Mouse (Mus musculus) bone marrow, adult 2 months (tissue): ENCODE measurements at regions not wholly inside any gene's neighbourhood (a gene's known extent, or its start where the extent isn't known, plus 50 kb on each side); places are given as distances from the start of the nearest gene placed in this dataset.

Experiments
- CTCF ChIP-seq: fragments of 200-500 bp; IDR thresholded peaks from 2 replicates; pipeline ENCODE4 v1.5.1; 2011; ENCODE audit warnings: low read length, control low read depth; ENCODE audit not compliant: control insufficient read depth, insufficient read depth
- POLR2A ChIP-seq: fragments of 200-500 bp; IDR thresholded peaks from 2 replicates; pipeline ENCODE4 v1.6.1; 2011; ENCODE audit warnings: low read depth, mild to moderate bottlenecking, control low read depth, low read length, borderline replicate concordance; ENCODE audit not compliant: control insufficient read depth

DNA sequence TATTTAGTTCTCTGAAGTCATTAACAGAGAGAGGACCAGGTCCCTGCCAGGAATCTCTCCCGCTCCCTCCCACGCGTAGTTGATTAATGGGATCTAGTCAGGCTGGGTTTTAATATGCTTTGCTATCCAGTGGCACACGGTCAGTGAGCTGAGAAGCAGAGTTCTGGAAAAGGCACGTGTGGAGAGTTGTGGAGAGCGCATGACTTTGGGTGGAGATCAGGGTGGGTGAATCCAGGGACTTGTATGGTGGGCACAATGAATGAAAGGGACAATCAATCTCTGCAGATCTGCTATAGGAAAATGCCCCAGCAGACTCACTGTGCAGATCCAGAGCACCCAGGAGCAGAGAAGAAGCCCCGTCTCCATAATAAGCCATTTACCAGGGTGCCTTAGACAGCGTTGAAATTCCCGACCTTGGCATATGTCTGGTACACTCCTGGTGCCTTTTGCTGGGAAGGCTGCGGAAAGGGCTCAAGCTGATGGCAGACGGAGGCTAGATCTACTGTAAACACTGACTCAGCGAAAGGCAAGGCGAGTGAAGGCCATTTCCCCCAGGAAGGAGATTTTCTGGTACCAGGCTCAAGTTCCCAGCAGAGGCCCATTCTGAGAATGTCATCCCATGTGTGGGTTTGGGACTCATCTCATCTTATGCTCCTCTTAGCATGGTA lies 222.5 kb downstream of the Fam43a start:
- TF ChIP-seq CTCF (no peak), POLR2A (no peak)
